Mouse (Mus musculus) forebrain, embryonic 14.5 days (tissue): ENCODE results near the gene Jagn1. TPM values are rescaled to one million over a fixed set of nuclear protein-coding genes. Genes with fewer than 3 reads are reported as not detected.
A peak's percentile ranks its signal among the peaks of the same experiment; 100 is the strongest.

Experiments
- ATAC-seq: fragments of 200-750 bp; cut with Nextera tagmentation; 2 replicates; pipeline ENCODE4 v1.8.0; 2017; ENCODE audit warnings: mild to moderate bottlenecking, moderate library complexity
- DNase-seq: peaks from one replicate; pipeline ENCODE4 v3.0.0-alpha.2; 2015; ENCODE audit warnings: low spot score
- H3K27ac ChIP-seq: fragments of 300-500 bp; sonication (generic); 2 replicates; pipeline ENCODE4 v1.5.1; 2014; ENCODE audit warnings: low read depth, mild to moderate bottlenecking, control low read depth, low read length, moderate library complexity
- H3K27me3 ChIP-seq: fragments of 300-500 bp; sonication (generic); replicated peaks from 2 replicates; pipeline ENCODE4 v1.6.1; 2014; ENCODE audit warnings: low read length, control low read depth, mixed read lengths; ENCODE audit not compliant: control insufficient read depth, insufficient read depth
- H3K36me3 ChIP-seq: fragments of 300-500 bp; sonication (generic); 2 replicates; pipeline ENCODE4 v1.6.1; 2014; ENCODE audit warnings: low read length, control low read depth; ENCODE audit not compliant: control insufficient read depth, insufficient read depth
- H3K4me1 ChIP-seq: fragments of 300-500 bp; sonication (generic); 2 replicates; pipeline ENCODE4 v1.6.1; 2014; ENCODE audit warnings: antibody characterized with exemption, low read length, control low read depth; ENCODE audit not compliant: control insufficient read depth, insufficient read depth
- H3K4me2 ChIP-seq: fragments of 300-500 bp; sonication (generic); 2 replicates; pipeline ENCODE4 v1.6.1; 2014; ENCODE audit warnings: mild to moderate bottlenecking, control low read depth, low read length
- H3K4me3 ChIP-seq: fragments of 300-500 bp; sonication (generic); 2 replicates; pipeline ENCODE4 v1.5.1; 2014; ENCODE audit warnings: low read depth, low read length, control low read depth
- H3K9ac ChIP-seq: fragments of 300-500 bp; sonication (generic); 2 replicates; pipeline ENCODE4 v1.6.1; 2014; ENCODE audit warnings: mild to moderate bottlenecking, low read length, control low read depth, moderate library complexity
- H3K9me3 ChIP-seq: fragments of 300-500 bp; sonication (generic); replicated peaks from 2 replicates; pipeline ENCODE4 v1.6.1; 2016; ENCODE audit warnings: low read length, control low read depth, mixed read lengths; ENCODE audit not compliant: control insufficient read depth
- WGBS: fragments of 180-500 bp; shearing (Covaris S2); extraction: QIAGEN DNeasy Blood & Tissue Kit; methylation state at CpG from one replicate; pipeline ENCODE4 v1.1.7; 2014; 5-methylcytosine and 5-hydroxymethylcytosine counted together
- polyA plus RNA-seq: library from polyadenylated mRNA; unstranded; fragments of >200 nt; fragmentation: Nextera tagmentation; extraction: Ambion mirVana; gene quantifications from 2 replicates; pipeline ENCODE4 v1.2.1, GENCODE M21; 2014

Gene Jagn1
- polyA plus RNA-seq, 1 experiment from 2014 or later = 94.4 TPM

- Histone ChIP-seq H3K4me2 (no peak overlapping the region), H3K4me1 (no peaks in the 10 kb centered on the region), H3K9ac (no peak overlapping the region), H3K4me3 (no peak overlapping the region), H3K27ac (no peak overlapping the region), H3K27me3 (no peaks in the 10 kb centered on the region), H3K9me3 (no peaks in the 10 kb centered on the region), H3K36me3 (0 out of 2 replicates have a peak, but pooled peaks cover 7% of the 10 kb centered on the region)
- no peak for DNase-seq
- WGBS = 78% methylated on average over 9 of the region's 9 CpGs
- ATAC-seq = no peak
Measured at GRCm38 (mm10) chr6:113406683-113407082, 35.7 kb upstream of the Jagn1 start.

- H3K9me3 ChIP-seq = no peaks in the 10 kb centered on the region
- DNase-seq = no peak
- H3K27ac ChIP-seq = no peak overlapping the region
- 84% methylated on average over 1 of the region's 1 CpGs for WGBS
- peaks cover 23% of the 10 kb centered on the region for H3K36me3 ChIP-seq
- H3K4me3 ChIP-seq = no peak overlapping the region
- H3K4me1 ChIP-seq = no peaks in the 10 kb centered on the region
- H3K27me3 ChIP-seq = no peaks in the 10 kb centered on the region
- H3K4me2 ChIP-seq = no peak overlapping the region
- H3K9ac ChIP-seq = no peak overlapping the region
- ATAC-seq = no peak
Measured at GRCm38 (mm10) chr6:113410001-113410400, 32.4 kb upstream of the Jagn1 start.

- Histone ChIP-seq H3K4me3 (no peak overlapping the region), H3K9ac (no peak overlapping the region), H3K4me2 (no peak overlapping the region), H3K27me3 (no peaks in the 10 kb centered on the region), H3K36me3 (peaks cover 24% of the 10 kb centered on the region), H3K27ac (no peak overlapping the region), H3K9me3 (no peaks in the 10 kb centered on the region), H3K4me1 (peaks cover 11% of the 10 kb centered on the region; the same call in 1 of the 2 replicates)
- WGBS = 85% methylated on average over 5 of the region's 5 CpGs
- no peak for DNase-seq
- ATAC-seq = no peak
Measured at GRCm38 (mm10) chr6:113416416-113416815, 26.0 kb upstream of the Jagn1 start.

- ATAC-seq (peak; percentile 58), DNase-seq (peak; percentile 24)
- Histone ChIP-seq H3K4me3 (peak overlapping the region; percentile 47), H3K9me3 (no peaks in the 10 kb centered on the region), H3K27me3 (no peaks in the 10 kb centered on the region), H3K4me1 (peaks cover 11% of the 10 kb centered on the region; the same call in 1 of the 2 replicates), H3K36me3 (peaks cover 21% of the 10 kb centered on the region), H3K27ac (no peak overlapping the region), H3K9ac (peak overlapping the region; percentile 69), H3K4me2 (peak overlapping the region; percentile 75)
- WGBS = 13% methylated on average over 16 of the region's 16 CpGs
Measured at GRCm38 (mm10) chr6:113418441-113419198, 23.7 kb upstream of the Jagn1 start.

- WGBS = under 1% methylated on average over 25 of the region's 25 CpGs
- Histone ChIP-seq H3K36me3 (peaks cover 16% of the 10 kb centered on the region), H3K4me3 (peak within 1 kb of the TSS; percentile 47), H3K4me2 (peak within 1 kb of the TSS; percentile 75), H3K27ac (no peak within 1 kb of the TSS), H3K27me3 (no peaks in the 10 kb centered on the region), H3K4me1 (peaks cover 11% of the 10 kb centered on the region; the same call in 1 of the 2 replicates), H3K9me3 (no peaks in the 10 kb centered on the region), H3K9ac (peak within 1 kb of the TSS; percentile 69)
- ATAC-seq = peak; percentile 99
- peak; percentile 99 for DNase-seq
Measured at GRCm38 (mm10) chr6:113419199-113419587, 23.2 kb upstream of the Jagn1 start, which contains the start of gene Rpusd3. TSS of gene Rpusd3 (minus strand) at chr6:113419340.

- no peaks in the 10 kb centered on the region for H3K27me3 ChIP-seq
- H3K4me3 ChIP-seq = no peak overlapping the region
- H3K4me2 ChIP-seq = no peak overlapping the region
- DNase-seq = no peak
- H3K27ac ChIP-seq = no peak overlapping the region
- H3K9me3 ChIP-seq = no peaks in the 10 kb centered on the region
- no peak for ATAC-seq
- no peaks in the 10 kb centered on the region for H3K36me3 ChIP-seq
- H3K9ac ChIP-seq = no peak overlapping the region
- 69% methylated on average over 4 of the region's 4 CpGs for WGBS
- peaks cover 7% of the 10 kb centered on the region; the same call in 1 of the 2 replicates for H3K4me1 ChIP-seq
Measured at GRCm38 (mm10) chr6:113423000-113423399, 19.4 kb upstream of the Jagn1 start.

- Histone ChIP-seq H3K4me1 (no peaks in the 10 kb centered on the region), H3K36me3 (no peaks in the 10 kb centered on the region), H3K9ac (no peak overlapping the region), H3K9me3 (no peaks in the 10 kb centered on the region), H3K27ac (no peak overlapping the region), H3K4me2 (no peak overlapping the region), H3K4me3 (no peak overlapping the region), H3K27me3 (no peaks in the 10 kb centered on the region)
- no peak for ATAC-seq
- DNase-seq = no peak
- 90% methylated on average over 7 of the region's 7 CpGs for WGBS
Measured at GRCm38 (mm10) chr6:113424187-113424586, 18.2 kb upstream of the Jagn1 start.

- DNase-seq = no peak
- 90% methylated on average over 4 of the region's 4 CpGs for WGBS
- H3K9me3 ChIP-seq = no peaks in the 10 kb centered on the region
- H3K36me3 ChIP-seq = no peaks in the 10 kb centered on the region
- no peak overlapping the region for H3K4me3 ChIP-seq
- no peaks in the 10 kb centered on the region for H3K27me3 ChIP-seq
- ATAC-seq = no peak
- H3K27ac ChIP-seq = no peak overlapping the region
- H3K4me1 ChIP-seq = no peaks in the 10 kb centered on the region
- H3K4me2 ChIP-seq = no peak overlapping the region
- H3K9ac ChIP-seq = no peak overlapping the region
Measured at GRCm38 (mm10) chr6:113426696-113427095, 15.7 kb upstream of the Jagn1 start.

GRCm38 (mm10) chr6:113427397-113427796 lies 15.0 kb upstream of the Jagn1 start:
- no peak overlapping the region for H3K27ac ChIP-seq
- no peak for ATAC-seq
- DNase-seq = no peak
- H3K27me3 ChIP-seq = no peaks in the 10 kb centered on the region
- H3K4me2 ChIP-seq = no peak overlapping the region
- no peaks in the 10 kb centered on the region for H3K4me1 ChIP-seq
- WGBS = 61% methylated on average over 3 of the region's 3 CpGs
- no peaks in the 10 kb centered on the region for H3K36me3 ChIP-seq
- no peaks in the 10 kb centered on the region for H3K9me3 ChIP-seq
- no peak overlapping the region for H3K4me3 ChIP-seq
- no peak overlapping the region for H3K9ac ChIP-seq
